Mouse (Mus musculus): ENCODE results near the gene 1700001C19Rik. TPM values are rescaled to one million over a fixed set of nuclear protein-coding genes. Genes with fewer than 3 reads are reported as not detected.

1700001C19Rik gene
- polyA plus RNA-seq, 1 experiment from 2014 or later: 0.40 TPM

GRCm38 (mm10) chr17:47386649-47387048, 50.5 kb downstream of the 1700001C19Rik start:
- Histone ChIP-seq H3K27ac (ENCODE audit: low read depth, low read length) (no peak overlapping the region), H3K4me3 (ENCODE audit: low read depth, low read length) (no peak overlapping the region), H3K9ac (ENCODE audit: low read length) (no peak overlapping the region), H3K4me2 (ENCODE audit: low read depth, low read length, severe bottlenecking) (no peak overlapping the region), H3K36me3 (ENCODE audit: control insufficient read depth, insufficient read depth, low read length) (no peaks in the 10 kb centered on the region), H3K9me3 (ENCODE audit: control insufficient read depth, low read length) (no peaks in the 10 kb centered on the region; the same call in 1 of the 2 replicates), H3K27me3 (ENCODE audit: control insufficient read depth, insufficient read depth, low read length) (no peaks in the 10 kb centered on the region), H3K4me1 (replicated peaks; ENCODE audit: control insufficient read depth, insufficient read depth, low read length) (0 out of 2 replicates have a peak, but pooled peaks cover 3% of the 10 kb centered on the region)
- no peak for ATAC-seq (replicated peaks; ENCODE audit: low FRiP score)
- WGBS: 73% methylated on average over 4 of the region's 4 CpGs
- DNase-seq (ENCODE audit: low spot score): peak; percentile 65

GRCm38 (mm10) chr17:47385145-47385544, 52.0 kb downstream of the 1700001C19Rik start, which contains the start of gene Guca1b:
Gene Guca1b, plus strand, starts transcription at chr17:47385393.
- ATAC-seq (replicated peaks; ENCODE audit: low FRiP score): no peak
- no peak for DNase-seq (ENCODE audit: low spot score)
- H3K36me3 ChIP-seq (ENCODE audit: control insufficient read depth, insufficient read depth, low read length): no peaks in the 10 kb centered on the region
- H3K4me2 ChIP-seq (ENCODE audit: low read depth, low read length, severe bottlenecking): no peak within 1 kb of the TSS
- no peaks in the 10 kb centered on the region for H3K27me3 ChIP-seq (ENCODE audit: control insufficient read depth, insufficient read depth, low read length)
- H3K4me3 ChIP-seq (ENCODE audit: low read depth, low read length): no peak within 1 kb of the TSS
- H3K27ac ChIP-seq (ENCODE audit: low read depth, low read length): no peak within 1 kb of the TSS
- H3K9ac ChIP-seq (ENCODE audit: low read length): no peak within 1 kb of the TSS
- WGBS: 25% methylated on average over 10 of the region's 10 CpGs
- no peaks in the 10 kb centered on the region; the same call in 1 of the 2 replicates for H3K9me3 ChIP-seq (ENCODE audit: control insufficient read depth, low read length)
- H3K4me1 ChIP-seq (replicated peaks; ENCODE audit: control insufficient read depth, insufficient read depth, low read length): 0 out of 2 replicates have a peak, but pooled peaks cover 3% of the 10 kb centered on the region

GRCm38 (mm10) chr17:47384064-47384463, 53.1 kb downstream of the 1700001C19Rik start:
- 89% methylated on average over 3 of the region's 3 CpGs for WGBS
- ATAC-seq (replicated peaks; ENCODE audit: low FRiP score): no peak
- no peak overlapping the region for H3K27ac ChIP-seq (ENCODE audit: low read depth, low read length)

GRCm38 (mm10) chr17:47383266-47383665, 53.9 kb downstream of the 1700001C19Rik start:
- 91% methylated on average over 4 of the region's 4 CpGs for WGBS
- H3K9me3 ChIP-seq (ENCODE audit: control insufficient read depth, low read length): no peaks in the 10 kb centered on the region; the same call in 1 of the 2 replicates
- 0 out of 2 replicates have a peak, but pooled peaks cover 3% of the 10 kb centered on the region for H3K4me1 ChIP-seq (replicated peaks; ENCODE audit: control insufficient read depth, insufficient read depth, low read length)
- H3K27me3 ChIP-seq (ENCODE audit: control insufficient read depth, insufficient read depth, low read length): no peaks in the 10 kb centered on the region
- no peak overlapping the region for H3K4me2 ChIP-seq (ENCODE audit: low read depth, low read length, severe bottlenecking)
- no peak overlapping the region for H3K27ac ChIP-seq (ENCODE audit: low read depth, low read length)
- no peak overlapping the region for H3K4me3 ChIP-seq (ENCODE audit: low read depth, low read length)
- no peaks in the 10 kb centered on the region; the same call in 1 of the 2 replicates for H3K36me3 ChIP-seq (ENCODE audit: control insufficient read depth, insufficient read depth, low read length)
- no peak for DNase-seq (ENCODE audit: low spot score)
- H3K9ac ChIP-seq (ENCODE audit: low read length): no peak overlapping the region
- no peak for ATAC-seq (replicated peaks; ENCODE audit: low FRiP score)

More at GRCm38 (mm10) chr17:47384064-47384463, 53.1 kb downstream of the 1700001C19Rik start:
- 0 out of 2 replicates have a peak, but pooled peaks cover 3% of the 10 kb centered on the region for H3K4me1 ChIP-seq (replicated peaks; ENCODE audit: control insufficient read depth, insufficient read depth, low read length)
- H3K4me3 ChIP-seq (ENCODE audit: low read depth, low read length): no peak overlapping the region
- no peak for DNase-seq (ENCODE audit: low spot score)
- H3K36me3 ChIP-seq (ENCODE audit: control insufficient read depth, insufficient read depth, low read length): no peaks in the 10 kb centered on the region; the same call in 1 of the 2 replicates
- H3K27me3 ChIP-seq (ENCODE audit: control insufficient read depth, insufficient read depth, low read length): no peaks in the 10 kb centered on the region
- no peak overlapping the region for H3K4me2 ChIP-seq (ENCODE audit: low read depth, low read length, severe bottlenecking)
- no peaks in the 10 kb centered on the region; the same call in 1 of the 2 replicates for H3K9me3 ChIP-seq (ENCODE audit: control insufficient read depth, low read length)
- H3K9ac ChIP-seq (ENCODE audit: low read length): no peak overlapping the region

- 44% methylated on average over 11 of the region's 11 CpGs for WGBS
- H3K27me3 ChIP-seq (ENCODE audit: control insufficient read depth, insufficient read depth, low read length): no peaks in the 10 kb centered on the region
- DNase-seq (ENCODE audit: low spot score) (no peak), ATAC-seq (replicated peaks; ENCODE audit: low FRiP score) (no peak)
- no peak overlapping the region for H3K9ac ChIP-seq (ENCODE audit: low read length)
- H3K27ac ChIP-seq (ENCODE audit: low read depth, low read length): no peak overlapping the region
- H3K4me1 ChIP-seq (replicated peaks; ENCODE audit: control insufficient read depth, insufficient read depth, low read length): 0 out of 2 replicates have a peak, but pooled peaks cover 3% of the 10 kb centered on the region
- no peak overlapping the region for H3K4me3 ChIP-seq (ENCODE audit: low read depth, low read length)
- no peaks in the 10 kb centered on the region; the same call in 1 of the 2 replicates for H3K36me3 ChIP-seq (ENCODE audit: control insufficient read depth, insufficient read depth, low read length)
- H3K4me2 ChIP-seq (ENCODE audit: low read depth, low read length, severe bottlenecking): no peak overlapping the region
- H3K9me3 ChIP-seq (ENCODE audit: control insufficient read depth, low read length): no peaks in the 10 kb centered on the region; the same call in 1 of the 2 replicates
Measured at GRCm38 (mm10) chr17:47381917-47382316, 55.3 kb downstream of the 1700001C19Rik start.

GRCm38 (mm10) chr17:47378133-47378532, 59.0 kb downstream of the 1700001C19Rik start:
- Histone ChIP-seq H3K4me3 (ENCODE audit: low read depth, low read length) (no peak overlapping the region), H3K9ac (ENCODE audit: low read length) (no peak overlapping the region), H3K36me3 (ENCODE audit: control insufficient read depth, insufficient read depth, low read length) (no peaks in the 10 kb centered on the region; the same call in none of the 2 replicates), H3K4me1 (replicated peaks; ENCODE audit: control insufficient read depth, insufficient read depth, low read length) (0 out of 2 replicates have a peak, but pooled peaks cover 3% of the 10 kb centered on the region), H3K27me3 (ENCODE audit: control insufficient read depth, insufficient read depth, low read length) (no peaks in the 10 kb centered on the region), H3K9me3 (ENCODE audit: control insufficient read depth, low read length) (no peaks in the 10 kb centered on the region), H3K27ac (ENCODE audit: low read depth, low read length) (no peak overlapping the region), H3K4me2 (ENCODE audit: low read depth, low read length, severe bottlenecking) (no peak overlapping the region)
- WGBS: 81% methylated on average over 15 of the region's 15 CpGs
- ATAC-seq (replicated peaks; ENCODE audit: low FRiP score): no peak
- DNase-seq (ENCODE audit: low spot score): no peak

GRCm38 (mm10) chr17:47376779-47377280, 60.3 kb downstream of the 1700001C19Rik start:
- Histone ChIP-seq H3K27me3 (ENCODE audit: control insufficient read depth, insufficient read depth, low read length) (no peaks in the 10 kb centered on the region), H3K36me3 (ENCODE audit: control insufficient read depth, insufficient read depth, low read length) (no peaks in the 10 kb centered on the region; the same call in none of the 2 replicates), H3K4me2 (ENCODE audit: low read depth, low read length, severe bottlenecking) (no peak overlapping the region), H3K4me3 (ENCODE audit: low read depth, low read length) (no peak overlapping the region), H3K4me1 (replicated peaks; ENCODE audit: control insufficient read depth, insufficient read depth, low read length) (0 out of 2 replicates have a peak, but pooled peaks cover 1% of the 10 kb centered on the region), H3K27ac (ENCODE audit: low read depth, low read length) (no peak overlapping the region), H3K9me3 (ENCODE audit: control insufficient read depth, low read length) (no peaks in the 10 kb centered on the region), H3K9ac (ENCODE audit: low read length) (no peak overlapping the region)
- 89% methylated on average over 6 of the region's 6 CpGs for WGBS
- ATAC-seq (replicated peaks; ENCODE audit: low FRiP score) (no peak), DNase-seq (ENCODE audit: low spot score) (no peak)

GRCm38 (mm10) chr17:47373991-47374390, 63.2 kb downstream of the 1700001C19Rik start:
- peaks cover 2% of the 10 kb centered on the region; the same call in 1 of the 2 replicates for H3K4me1 ChIP-seq (replicated peaks; ENCODE audit: control insufficient read depth, insufficient read depth, low read length)
- H3K4me2 ChIP-seq (ENCODE audit: low read depth, low read length, severe bottlenecking): no peak overlapping the region
- H3K36me3 ChIP-seq (ENCODE audit: control insufficient read depth, insufficient read depth, low read length): no peaks in the 10 kb centered on the region; the same call in none of the 2 replicates
- no peak for ATAC-seq (replicated peaks; ENCODE audit: low FRiP score)
- 83% methylated on average over 6 of the region's 6 CpGs for WGBS
- no peak for DNase-seq (ENCODE audit: low spot score)
- no peak overlapping the region for H3K9ac ChIP-seq (ENCODE audit: low read length)
- H3K27ac ChIP-seq (ENCODE audit: low read depth, low read length): no peak overlapping the region
- H3K27me3 ChIP-seq (ENCODE audit: control insufficient read depth, insufficient read depth, low read length): no peaks in the 10 kb centered on the region
- no peaks in the 10 kb centered on the region for H3K9me3 ChIP-seq (ENCODE audit: control insufficient read depth, low read length)
- no peak overlapping the region for H3K4me3 ChIP-seq (ENCODE audit: low read depth, low read length)
